In genomic region chr11:118201833-118202409, GRCm38 (mm10) we compare ENCODE assay signal across 8 mouse cellular contexts. TPM values are rescaled to one million over a fixed set of nuclear protein-coding genes. Genes with fewer than 3 reads are reported as not detected.
DNase-seq lines count a peak whose midpoint lies in the region; ATAC-seq and TF ChIP-seq lines count a peak whose summit lies in the region.

No protein-coding gene starts in this region.

- TF ChIP-seq CTCF in lung, postnatal 0 days (IDR thresholded peaks at IDR 0.05): no peak
- TF ChIP-seq CTCF in lung, adult 2 months (IDR thresholded peaks at IDR 0.05; ENCODE audit: insufficient read depth, low read length): no peak
- TF ChIP-seq CTCF in olfactory bulb, adult 2 months (IDR thresholded peaks at IDR 0.05; ENCODE audit: insufficient read depth, low read depth, low read length): no peak

- H3K27me3 ChIP-seq in lung, postnatal 0 days (replicated peaks; ENCODE audit: insufficient read depth, low read length): no peaks in the 10 kb centered on the region
- no peaks in the 10 kb centered on the region for H3K27me3 ChIP-seq in forebrain, embryonic 15.5 days

- no peak for ATAC-seq in lung, postnatal 0 days
- peak; percentile 42 for ATAC-seq in forebrain, embryonic 15.5 days (replicated peaks)

- peak overlapping the region; percentile 42 for H3K4me2 ChIP-seq in lung, postnatal 0 days (replicated peaks; ENCODE audit: low read depth, low read length)
- H3K4me2 ChIP-seq in forebrain, embryonic 15.5 days (replicated peaks): peak overlapping the region; percentile 58

- H3K4me3 ChIP-seq in lung, postnatal 0 days (ENCODE audit: low read depth, low read length): no peak overlapping the region
- no peak overlapping the region for H3K4me3 ChIP-seq in lung, adult 2 months (replicated peaks; ENCODE audit: extremely low read depth, low read depth, low read length)
- H3K4me3 ChIP-seq in forebrain, embryonic 15.5 days: peak overlapping the region; percentile 48
- peak overlapping the region; percentile 57 for H3K4me3 ChIP-seq in olfactory bulb, adult 2 months (ENCODE audit: insufficient read depth, low read depth, low read length)

- no peak for TF ChIP-seq EP300 in lung, postnatal 0 days (IDR thresholded peaks at IDR 0.05)

- no peaks in the 10 kb centered on the region for H3K9me3 ChIP-seq in lung, postnatal 0 days (ENCODE audit: low read length)
- no peaks in the 10 kb centered on the region for H3K9me3 ChIP-seq in forebrain, embryonic 15.5 days

- DNase-seq in lung, postnatal 0 days (ENCODE audit: low spot score): no peak
- no peak for DNase-seq in lung, adult 2 months
- peak; percentile 37 to 49 for DNase-seq in kidney, postnatal 36 days
- no peak for DNase-seq in frontal cortex, postnatal 14 days (ENCODE audit: low spot score in 2 of 2)
- no peak for DNase-seq in layer of hippocampus, adult 11-12 months (ENCODE audit: low spot score)
- no peak for DNase-seq in urinary bladder, adult 2 months (ENCODE audit: low spot score)

- no peak overlapping the region for H3K9ac ChIP-seq in lung, postnatal 0 days (replicated peaks; ENCODE audit: low read depth)
- H3K9ac ChIP-seq in forebrain, embryonic 15.5 days (replicated peaks): peak overlapping the region; percentile 72

- H3K27ac ChIP-seq in lung, postnatal 0 days (ENCODE audit: low read length): peak overlapping the region; percentile 33; the same call in 1 of the 2 replicates
- H3K27ac ChIP-seq in forebrain, embryonic 15.5 days (replicated peaks): peak overlapping the region; percentile 96
- H3K27ac ChIP-seq in olfactory bulb, adult 2 months (ENCODE audit: insufficient read depth, low read depth, low read length): peak overlapping the region; percentile 98

- 34% methylated on average over 9 of the region's 9 CpGs for WGBS in lung, postnatal 0 days
- 46% methylated on average over 9 of the region's 9 CpGs for WGBS in lung, adult 2 months
- 7% methylated on average over 9 of the region's 9 CpGs for WGBS in forebrain, embryonic 15.5 days
- 5% methylated on average over 9 of the region's 9 CpGs for WGBS in olfactory bulb, adult 2 months

- TF ChIP-seq POLR2A in lung, adult 2 months (IDR thresholded peaks at IDR 0.05; ENCODE audit: borderline replicate concordance, extremely low read depth, low read depth, low read length): no peak
- TF ChIP-seq POLR2A in olfactory bulb, adult 2 months (IDR thresholded peaks at IDR 0.05; ENCODE audit: insufficient read depth, low read depth, low read length): no peak

- H3K4me1 ChIP-seq in lung, postnatal 0 days (ENCODE audit: insufficient read depth, low read depth, low read length): peaks cover 56% of the 10 kb centered on the region
- H3K4me1 ChIP-seq in lung, adult 2 months (ENCODE audit: control insufficient read depth, insufficient read depth, low read length): peaks cover 59% of the 10 kb centered on the region
- H3K4me1 ChIP-seq in forebrain, embryonic 15.5 days: peaks cover 66% of the 10 kb centered on the region
- peaks cover 55% of the 10 kb centered on the region for H3K4me1 ChIP-seq in olfactory bulb, adult 2 months (ENCODE audit: control insufficient read depth, insufficient read depth, low read length)

- no peaks in the 10 kb centered on the region for H3K36me3 ChIP-seq in lung, postnatal 0 days (ENCODE audit: insufficient read depth, low read length)
- H3K36me3 ChIP-seq in forebrain, embryonic 15.5 days: no peaks in the 10 kb centered on the region

RNA-seq across cellular contexts. Expression of gene Cyth1, which starts 46.5 kb away (rescaled TPM):
- 19.4 and 19.5 TPM in 2 replicates for polyA plus RNA-seq in lung, postnatal 0 days (2015; fragmentation: Nextera tagmentation; extraction: Ambion mirVana)
- polyA plus RNA-seq in lung, adult 2 months (2012; rRNA removed): 23.1 and 24.0 TPM in 2 replicates
- polyA plus RNA-seq in forebrain, embryonic 15.5 days (2015; fragmentation: Nextera tagmentation; extraction: Ambion mirVana): 32.3 and 34.6 TPM in 2 replicates
- not detected in 2 replicates for polyA plus RNA-seq in olfactory bulb, adult 2 months (2012; ENCODE audit: insufficient read depth, insufficient read length, low replicate concordance, missing spikeins)
- polyA plus RNA-seq in urinary bladder, adult 2 months (2012; rRNA removed): 21.0 and 23.2 TPM in 2 replicates

Comparison
In these comparisons a context has a peak if more than half of its experiments do, and no peak if none do; other contexts are left out.
1. DNase-seq: peak in kidney, postnatal 36 days (2 of 2); none in lung, postnatal 0 days (single experiment), lung, adult 2 months (single experiment), frontal cortex, postnatal 14 days (0 of 2), layer of hippocampus, adult 11-12 months (single experiment) and urinary bladder, adult 2 months (single experiment).
2. H3K27ac ChIP-seq: peak in every context shown above with its lines; median percentile 98 in olfactory bulb, adult 2 months; 96 in forebrain, embryonic 15.5 days; 33 in lung, postnatal 0 days.
3. H3K4me3 ChIP-seq: peak in forebrain, embryonic 15.5 days (single experiment) and olfactory bulb, adult 2 months (single experiment); none in lung, postnatal 0 days (single experiment) and lung, adult 2 months (single experiment).